Comparison of ENCODE assay signal across 19 mouse cellular contexts in genomic region chr10:9294620-9295019, GRCm38 (mm10).
"Had no signal": no experiment of that assay in that cellular context is flagged by ENCODE, and none has a peak within 500 bp of the region (broad histone marks: within the 10 kb centered on the region; RNA-seq: fewer than 3 reads in every experiment).

No protein-coding gene starts in this region.

- H3K4me1 ChIP-seq: liver, embryonic 13.5 days; liver, embryonic 15.5 days; lung, embryonic 15.5 days; megakaryocyte, embryonic 14.5 days; midbrain, embryonic 10.5 days; midbrain, embryonic 12.5 days; stomach, embryonic 15.5 days had no signal

- H3K27me3 ChIP-seq: liver, embryonic 13.5 days; liver, embryonic 15.5 days; lung, embryonic 15.5 days; megakaryocyte, embryonic 14.5 days; midbrain, embryonic 12.5 days; stomach, embryonic 15.5 days had no signal

- H3K4me3 ChIP-seq: liver, embryonic 13.5 days; liver, embryonic 15.5 days; lung, embryonic 15.5 days; megakaryocyte, embryonic 14.5 days; midbrain, embryonic 10.5 days; midbrain, embryonic 12.5 days; myocyte; stomach, embryonic 15.5 days had no signal

- H3K4me2 ChIP-seq: liver, embryonic 11.5 days; liver, embryonic 13.5 days; liver, embryonic 15.5 days; lung, embryonic 15.5 days; midbrain, embryonic 12.5 days; stomach, embryonic 15.5 days had no signal

- H3K9me3 ChIP-seq: liver, embryonic 13.5 days; liver, embryonic 15.5 days; lung, embryonic 15.5 days; megakaryocyte, embryonic 14.5 days; midbrain, embryonic 10.5 days; midbrain, embryonic 12.5 days; stomach, embryonic 15.5 days had no signal

- H3K27ac ChIP-seq: liver, embryonic 13.5 days; liver, embryonic 15.5 days; lung, embryonic 15.5 days; macrophage; midbrain, embryonic 10.5 days; midbrain, embryonic 12.5 days; stomach, embryonic 15.5 days; stomach, postnatal 0 days had no signal

- ATAC-seq: liver, postnatal 0 days; lung, postnatal 0 days had no signal

- DNase-seq: liver, embryonic 13.5 days; liver, postnatal 0 days; lung, adult 2 months; lung, postnatal 36 days; right cerebral cortex, postnatal 14 days; thymus, adult 2 months; thymus, postnatal 25 days; thymus, postnatal 4 days had no signal

- H3K36me3 ChIP-seq: liver, embryonic 13.5 days; liver, embryonic 15.5 days; lung, embryonic 15.5 days; midbrain, embryonic 10.5 days; midbrain, embryonic 12.5 days; stomach, embryonic 15.5 days had no signal

- H3K9ac ChIP-seq: liver, embryonic 13.5 days; liver, embryonic 15.5 days; liver, postnatal 0 days; lung, embryonic 15.5 days; midbrain, embryonic 12.5 days; stomach, embryonic 15.5 days had no signal
